Mouse (Mus musculus): ENCODE measurements around the gene Auts2. TPM values are rescaled to one million over a fixed set of nuclear protein-coding genes. Genes with fewer than 3 reads are reported as not detected.

The Auts2 gene
- polyA plus RNA-seq, 1 experiment from 2014 or later, result 75.0 TPM

GRCm38 (mm10) chr5:132378977-132379376, 164.2 kb downstream of the Auts2 start:
- H3K4me1 ChIP-seq (ENCODE audit: control insufficient read depth, insufficient read depth, low read length), result peaks cover 24% of the 10 kb centered on the region
- no peaks in the 10 kb centered on the region for H3K27me3 ChIP-seq (ENCODE audit: control insufficient read depth, insufficient read depth, low read length)
- H3K27ac ChIP-seq (replicated peaks; ENCODE audit: low read depth, low read length), result no peak overlapping the region
- H3K36me3 ChIP-seq (ENCODE audit: control insufficient read depth, insufficient read depth, low read length), result no peaks in the 10 kb centered on the region
- no peak for ATAC-seq (ENCODE audit: low FRiP score, low TSS enrichment)
- H3K9me3 ChIP-seq (ENCODE audit: control insufficient read depth, low read length), result no peaks in the 10 kb centered on the region
- WGBS, result 93% methylated on average over 1 of the region's 1 CpGs
- DNase-seq, result no peak
- H3K4me3 ChIP-seq (replicated peaks; ENCODE audit: low read depth, low read length), result no peak overlapping the region
- no peak overlapping the region for H3K4me2 ChIP-seq (ENCODE audit: low read length)
- H3K9ac ChIP-seq (replicated peaks; ENCODE audit: low read length), result no peak overlapping the region

- H3K27me3 ChIP-seq (ENCODE audit: control insufficient read depth, insufficient read depth, low read length), result no peaks in the 10 kb centered on the region
- DNase-seq (no peak), ATAC-seq (ENCODE audit: low FRiP score, low TSS enrichment) (no peak)
- no peak overlapping the region for H3K9ac ChIP-seq (replicated peaks; ENCODE audit: low read length)
- no peak overlapping the region for H3K4me2 ChIP-seq (ENCODE audit: low read length)
- no peak overlapping the region for H3K4me3 ChIP-seq (replicated peaks; ENCODE audit: low read depth, low read length)
- no peaks in the 10 kb centered on the region for H3K9me3 ChIP-seq (ENCODE audit: control insufficient read depth, low read length)
- no peak overlapping the region for H3K27ac ChIP-seq (replicated peaks; ENCODE audit: low read depth, low read length)
- H3K4me1 ChIP-seq (ENCODE audit: control insufficient read depth, insufficient read depth, low read length), result peaks cover 10% of the 10 kb centered on the region
- WGBS, result 85% methylated on average over 1 of the region's 1 CpGs
- H3K36me3 ChIP-seq (ENCODE audit: control insufficient read depth, insufficient read depth, low read length), result no peaks in the 10 kb centered on the region
Measured at GRCm38 (mm10) chr5:132375130-132375529, 168.0 kb downstream of the Auts2 start.

- no peak overlapping the region for H3K9ac ChIP-seq (replicated peaks; ENCODE audit: low read length)
- peaks cover 16% of the 10 kb centered on the region for H3K4me1 ChIP-seq (ENCODE audit: control insufficient read depth, insufficient read depth, low read length)
- no peak for DNase-seq
- no peak overlapping the region for H3K27ac ChIP-seq (replicated peaks; ENCODE audit: low read depth, low read length)
- ATAC-seq (ENCODE audit: low FRiP score, low TSS enrichment), result no peak
- H3K4me2 ChIP-seq (ENCODE audit: low read length), result no peak overlapping the region
- H3K4me3 ChIP-seq (replicated peaks; ENCODE audit: low read depth, low read length), result no peak overlapping the region
- no peaks in the 10 kb centered on the region for H3K9me3 ChIP-seq (ENCODE audit: control insufficient read depth, low read length)
- H3K27me3 ChIP-seq (ENCODE audit: control insufficient read depth, insufficient read depth, low read length), result no peaks in the 10 kb centered on the region
- H3K36me3 ChIP-seq (ENCODE audit: control insufficient read depth, insufficient read depth, low read length), result no peaks in the 10 kb centered on the region
- 68% methylated on average over 4 of the region's 4 CpGs for WGBS
Measured at GRCm38 (mm10) chr5:132373471-132374075, 169.6 kb downstream of the Auts2 start.

GRCm38 (mm10) chr5:132372605-132373004, 170.5 kb downstream of the Auts2 start:
- H3K27me3 ChIP-seq (ENCODE audit: control insufficient read depth, insufficient read depth, low read length), result no peaks in the 10 kb centered on the region
- ATAC-seq (ENCODE audit: low FRiP score, low TSS enrichment) (no peak), DNase-seq (no peak)
- H3K36me3 ChIP-seq (ENCODE audit: control insufficient read depth, insufficient read depth, low read length), result no peaks in the 10 kb centered on the region
- H3K9ac ChIP-seq (replicated peaks; ENCODE audit: low read length), result no peak overlapping the region
- WGBS, result 55% methylated on average over 2 of the region's 2 CpGs
- peaks cover 25% of the 10 kb centered on the region for H3K4me1 ChIP-seq (ENCODE audit: control insufficient read depth, insufficient read depth, low read length)
- H3K4me3 ChIP-seq (replicated peaks; ENCODE audit: low read depth, low read length), result no peak overlapping the region
- H3K4me2 ChIP-seq (ENCODE audit: low read length), result no peak overlapping the region
- no peak overlapping the region for H3K27ac ChIP-seq (replicated peaks; ENCODE audit: low read depth, low read length)
- no peaks in the 10 kb centered on the region for H3K9me3 ChIP-seq (ENCODE audit: control insufficient read depth, low read length)

GRCm38 (mm10) chr5:132368678-132369088, 174.5 kb downstream of the Auts2 start:
- Histone ChIP-seq H3K4me3 (replicated peaks; ENCODE audit: low read depth, low read length) (no peak overlapping the region), H3K27me3 (ENCODE audit: control insufficient read depth, insufficient read depth, low read length) (no peaks in the 10 kb centered on the region), H3K27ac (replicated peaks; ENCODE audit: low read depth, low read length) (no peak overlapping the region; the same call in 1 of the 2 replicates), H3K4me2 (ENCODE audit: low read length) (no peak overlapping the region), H3K4me1 (ENCODE audit: control insufficient read depth, insufficient read depth, low read length) (peaks cover 20% of the 10 kb centered on the region), H3K36me3 (ENCODE audit: control insufficient read depth, insufficient read depth, low read length) (no peaks in the 10 kb centered on the region), H3K9ac (replicated peaks; ENCODE audit: low read length) (no peak overlapping the region), H3K9me3 (ENCODE audit: control insufficient read depth, low read length) (no peaks in the 10 kb centered on the region)
- DNase-seq (peak; percentile 70), ATAC-seq (ENCODE audit: low FRiP score, low TSS enrichment) (no peak)
- WGBS, result 9% methylated on average over 7 of the region's 7 CpGs

- Histone ChIP-seq H3K27ac (replicated peaks; ENCODE audit: low read depth, low read length) (no peak overlapping the region), H3K4me1 (ENCODE audit: control insufficient read depth, insufficient read depth, low read length) (0 out of 2 replicates have a peak, but pooled peaks cover 4% of the 10 kb centered on the region)
- no peak for DNase-seq
Measured at GRCm38 (mm10) chr5:132361276-132361675, 181.9 kb downstream of the Auts2 start.

GRCm38 (mm10) chr5:132357726-132358125, 185.4 kb downstream of the Auts2 start:
- DNase-seq (no peak), ATAC-seq (ENCODE audit: low FRiP score, low TSS enrichment) (no peak)
- Histone ChIP-seq H3K27me3 (ENCODE audit: control insufficient read depth, insufficient read depth, low read length) (no peaks in the 10 kb centered on the region), H3K27ac (replicated peaks; ENCODE audit: low read depth, low read length) (no peak overlapping the region), H3K4me2 (ENCODE audit: low read length) (no peak overlapping the region), H3K4me3 (replicated peaks; ENCODE audit: low read depth, low read length) (no peak overlapping the region), H3K36me3 (ENCODE audit: control insufficient read depth, insufficient read depth, low read length) (no peaks in the 10 kb centered on the region), H3K9ac (replicated peaks; ENCODE audit: low read length) (no peak overlapping the region), H3K9me3 (ENCODE audit: control insufficient read depth, low read length) (no peaks in the 10 kb centered on the region), H3K4me1 (ENCODE audit: control insufficient read depth, insufficient read depth, low read length) (0 out of 2 replicates have a peak, but pooled peaks cover 7% of the 10 kb centered on the region)
- 79% methylated on average over 5 of the region's 5 CpGs for WGBS

More at GRCm38 (mm10) chr5:132361276-132361675, 181.9 kb downstream of the Auts2 start:
- H3K4me2 ChIP-seq (ENCODE audit: low read length), result no peak overlapping the region
- ATAC-seq (ENCODE audit: low FRiP score, low TSS enrichment), result no peak
- 84% methylated on average over 1 of the region's 1 CpGs for WGBS
- H3K36me3 ChIP-seq (ENCODE audit: control insufficient read depth, insufficient read depth, low read length), result no peaks in the 10 kb centered on the region
- no peak overlapping the region for H3K9ac ChIP-seq (replicated peaks; ENCODE audit: low read length)
- no peak overlapping the region for H3K4me3 ChIP-seq (replicated peaks; ENCODE audit: low read depth, low read length)
- no peaks in the 10 kb centered on the region for H3K9me3 ChIP-seq (ENCODE audit: control insufficient read depth, low read length)
- no peaks in the 10 kb centered on the region for H3K27me3 ChIP-seq (ENCODE audit: control insufficient read depth, insufficient read depth, low read length)

GRCm38 (mm10) chr5:132355935-132356334, 187.2 kb downstream of the Auts2 start:
- ATAC-seq (ENCODE audit: low FRiP score, low TSS enrichment), result no peak

GRCm38 (mm10) chr5:132352437-132352836, 190.7 kb downstream of the Auts2 start:
- 26% methylated on average over 1 of the region's 1 CpGs for WGBS
- Histone ChIP-seq H3K36me3 (ENCODE audit: control insufficient read depth, insufficient read depth, low read length) (no peaks in the 10 kb centered on the region), H3K4me3 (replicated peaks; ENCODE audit: low read depth, low read length) (no peak overlapping the region), H3K27me3 (ENCODE audit: control insufficient read depth, insufficient read depth, low read length) (no peaks in the 10 kb centered on the region), H3K9me3 (ENCODE audit: control insufficient read depth, low read length) (no peaks in the 10 kb centered on the region), H3K27ac (replicated peaks; ENCODE audit: low read depth, low read length) (no peak overlapping the region), H3K4me2 (ENCODE audit: low read length) (no peak overlapping the region), H3K4me1 (ENCODE audit: control insufficient read depth, insufficient read depth, low read length) (0 out of 2 replicates have a peak, but pooled peaks cover 3% of the 10 kb centered on the region), H3K9ac (replicated peaks; ENCODE audit: low read length) (no peak overlapping the region)
- no peak for DNase-seq
- ATAC-seq (ENCODE audit: low FRiP score, low TSS enrichment), result no peak

More at GRCm38 (mm10) chr5:132355935-132356334, 187.2 kb downstream of the Auts2 start:
- H3K36me3 ChIP-seq (ENCODE audit: control insufficient read depth, insufficient read depth, low read length), result no peaks in the 10 kb centered on the region
- H3K4me2 ChIP-seq (ENCODE audit: low read length), result no peak overlapping the region
- no peak overlapping the region for H3K4me3 ChIP-seq (replicated peaks; ENCODE audit: low read depth, low read length)
- H3K9me3 ChIP-seq (ENCODE audit: control insufficient read depth, low read length), result no peaks in the 10 kb centered on the region
- H3K4me1 ChIP-seq (ENCODE audit: control insufficient read depth, insufficient read depth, low read length), result 0 out of 2 replicates have a peak, but pooled peaks cover 5% of the 10 kb centered on the region
- WGBS, result 86% methylated on average over 7 of the region's 7 CpGs
- H3K27me3 ChIP-seq (ENCODE audit: control insufficient read depth, insufficient read depth, low read length), result no peaks in the 10 kb centered on the region
- H3K9ac ChIP-seq (replicated peaks; ENCODE audit: low read length), result no peak overlapping the region
- no peak overlapping the region for H3K27ac ChIP-seq (replicated peaks; ENCODE audit: low read depth, low read length)
- DNase-seq, result no peak
